Mouse (Mus musculus): Measurements from ENCODE around the gene Serpinc1.
"Not testable (repeated sequence)": the region's sequence is repeated elsewhere in the genome, so short reads cannot be mapped to it uniquely, and the experiment has no call there.

The Serpinc1 gene

DNA sequence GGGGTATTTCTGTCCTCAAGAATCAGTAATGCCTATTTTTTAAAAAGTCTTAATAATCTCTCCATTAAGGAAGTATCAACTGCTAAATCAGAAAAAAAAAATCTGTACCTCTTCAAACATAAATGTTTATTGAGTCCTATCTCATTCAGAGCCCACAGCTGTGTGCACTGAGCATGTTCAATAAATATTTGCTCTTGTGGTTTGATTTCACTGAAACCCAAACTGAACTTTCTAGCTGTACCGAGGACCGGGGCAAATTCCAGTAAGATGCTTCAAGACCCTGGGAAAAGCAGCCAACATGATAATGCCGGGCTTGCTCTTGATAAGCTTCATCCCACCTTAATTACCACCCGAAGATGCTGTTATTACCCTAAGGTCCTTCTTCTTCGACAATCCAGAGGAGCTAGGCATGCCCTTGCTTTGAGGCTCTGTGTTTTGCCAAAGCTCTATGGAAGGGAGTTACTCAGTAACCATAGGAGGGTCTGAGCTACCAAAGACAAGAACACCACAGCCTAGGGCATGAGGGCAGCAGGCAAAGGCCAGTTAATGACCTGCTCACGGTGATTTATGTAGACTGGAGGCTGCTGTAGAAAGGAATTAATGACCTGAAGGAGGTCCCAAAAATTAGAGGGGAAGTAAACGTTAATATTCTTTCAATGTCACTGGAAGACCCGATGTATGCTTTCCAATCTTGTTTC is 2.3 kb downstream of the Serpinc1 start:
- Histone ChIP-seq H3K36me3 (ENCODE audit: insufficient read depth, low read length) (no peaks in the 10 kb centered on the region), H3K4me1 (replicated peaks; ENCODE audit: low read depth, low read length) (peaks cover 6% of the 10 kb centered on the region; the same call in 1 of the 2 replicates), H3K27me3 (ENCODE audit: insufficient read depth, low read length) (no peaks in the 10 kb centered on the region), H3K4me3 (replicated peaks; ENCODE audit: low read length) (no peak overlapping the region), H3K9me3 (ENCODE audit: low read length) (no peaks in the 10 kb centered on the region)
- TF ChIP-seq CTCF (conservative IDR thresholded peaks at IDR 0.05; ENCODE audit: low read length): no peak

DNA sequence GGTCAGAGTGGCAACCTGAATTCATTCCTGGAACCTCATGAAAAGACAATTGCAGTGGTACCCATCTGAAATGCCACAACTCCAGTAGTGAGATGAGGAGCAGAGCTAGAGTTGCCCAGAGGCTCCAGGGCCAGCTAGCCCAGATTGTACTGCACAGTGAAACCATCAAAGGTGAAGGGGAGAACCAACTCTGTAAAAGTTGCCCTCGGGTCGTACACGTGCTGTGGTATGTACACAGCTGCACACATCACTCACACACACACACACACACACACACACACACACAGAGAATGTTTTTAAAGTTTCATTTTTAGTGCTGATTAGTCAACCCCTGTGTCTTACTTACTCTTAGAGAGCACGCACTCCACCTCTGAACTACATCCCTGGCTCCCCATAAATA is 3.0 kb downstream of the Serpinc1 start:
- Histone ChIP-seq H3K9me3 (ENCODE audit: low read length) (no peaks in the 10 kb centered on the region), H3K27me3 (ENCODE audit: insufficient read depth, low read length) (no peaks in the 10 kb centered on the region), H3K4me3 (replicated peaks; ENCODE audit: low read length) (no peak overlapping the region)

DNA sequence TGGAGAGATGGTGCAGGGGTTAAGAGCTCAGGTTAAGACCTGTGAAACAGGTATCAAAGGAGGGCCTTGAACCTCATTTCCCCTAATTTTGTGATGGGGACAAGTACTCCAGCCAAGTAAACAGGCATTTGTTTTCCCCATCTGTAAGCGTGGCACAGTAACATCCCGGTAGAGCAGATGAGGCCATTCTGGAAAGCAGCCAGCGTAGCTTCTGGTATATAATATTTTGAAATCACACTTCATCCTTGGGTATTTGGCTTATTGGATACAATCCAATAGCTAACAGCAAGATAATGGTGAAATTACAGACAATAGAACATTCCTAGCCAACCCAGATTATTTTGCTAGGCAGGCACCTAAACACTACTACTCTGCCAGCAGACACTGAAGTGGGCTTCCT is 4.5 kb downstream of the Serpinc1 start:
- H3K36me3 ChIP-seq (ENCODE audit: insufficient read depth, low read length): no peaks in the 10 kb centered on the region
- no peaks in the 10 kb centered on the region for H3K9me3 ChIP-seq (ENCODE audit: low read length)
- TF ChIP-seq POU5F1 (IDR thresholded peaks at IDR 0.05; ENCODE audit: borderline replicate concordance, low read length) (no peak), CTCF (conservative IDR thresholded peaks at IDR 0.05; ENCODE audit: low read length) (no peak), NANOG (IDR thresholded peaks at IDR 0.05; ENCODE audit: borderline replicate concordance, low read length) (no peak)

More for the DNA sequence above, 3.0 kb downstream of the Serpinc1 start:
- peaks cover 6% of the 10 kb centered on the region; the same call in 1 of the 2 replicates for H3K4me1 ChIP-seq (replicated peaks; ENCODE audit: low read depth, low read length)
- no peak for TF ChIP-seq CTCF (conservative IDR thresholded peaks at IDR 0.05; ENCODE audit: low read length)
- TF ChIP-seq NANOG (IDR thresholded peaks at IDR 0.05; ENCODE audit: borderline replicate concordance, low read length): no peak
- TF ChIP-seq POU5F1 (IDR thresholded peaks at IDR 0.05; ENCODE audit: borderline replicate concordance, low read length): no peak
- no peaks in the 10 kb centered on the region for H3K36me3 ChIP-seq (ENCODE audit: insufficient read depth, low read length)

DNA sequence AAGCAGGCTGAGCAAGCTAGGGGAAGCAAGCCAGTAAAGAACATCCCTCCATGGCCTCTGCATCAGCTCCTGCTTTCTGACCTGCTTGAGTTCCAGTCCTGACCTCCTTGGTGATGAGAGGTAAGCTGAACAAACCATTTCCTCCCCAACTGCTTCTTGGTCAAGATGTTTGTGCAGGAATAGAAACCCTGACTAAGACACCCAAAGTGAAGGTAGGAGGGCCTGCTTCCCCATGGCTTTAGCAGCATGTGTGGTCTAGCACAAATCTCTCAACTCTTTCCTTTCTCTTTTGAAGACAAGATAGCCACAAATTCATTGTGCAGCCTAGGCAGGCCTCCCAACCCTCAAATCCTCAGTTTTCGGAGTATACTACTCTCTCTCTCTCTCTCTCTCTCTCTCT is 6.3 kb downstream of the Serpinc1 start:
- not testable (repeated sequence) for H3K4me3 ChIP-seq (replicated peaks; ENCODE audit: low read length); H3K36me3 ChIP-seq (ENCODE audit: insufficient read depth, low read length); H3K4me1 ChIP-seq (replicated peaks; ENCODE audit: low read depth, low read length); H3K27me3 ChIP-seq (ENCODE audit: insufficient read depth, low read length); H3K9me3 ChIP-seq (ENCODE audit: low read length)

More for the DNA sequence above, 4.5 kb downstream of the Serpinc1 start:
- H3K27me3 ChIP-seq (ENCODE audit: insufficient read depth, low read length): no peaks in the 10 kb centered on the region; the same call in 1 of the 2 replicates
- no peak overlapping the region for H3K4me3 ChIP-seq (replicated peaks; ENCODE audit: low read length)
- no peaks in the 10 kb centered on the region; the same call in 1 of the 2 replicates for H3K4me1 ChIP-seq (replicated peaks; ENCODE audit: low read depth, low read length)

DNA sequence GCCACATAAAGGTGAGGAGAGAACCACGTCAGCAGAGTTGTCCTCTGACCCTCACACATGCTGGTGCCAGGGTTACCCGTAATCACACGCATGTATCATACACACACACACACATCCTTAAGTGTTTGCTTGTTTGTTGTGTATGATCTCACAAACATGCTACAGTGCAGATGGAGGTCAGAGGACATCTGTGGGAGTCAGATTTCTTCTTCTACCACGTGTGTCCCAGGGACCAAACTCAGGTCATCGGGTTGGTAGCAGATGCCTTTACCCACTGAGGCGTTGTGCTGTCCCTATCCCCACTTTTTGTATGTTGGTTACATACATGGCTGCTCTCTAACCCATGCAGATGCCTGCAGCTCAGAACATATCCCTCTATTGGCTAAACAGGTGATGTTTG is 7.1 kb downstream of the Serpinc1 start:
- Histone ChIP-seq H3K9me3 (ENCODE audit: low read length) (no peaks in the 10 kb centered on the region), H3K27me3 (ENCODE audit: insufficient read depth, low read length) (no peaks in the 10 kb centered on the region; the same call in 1 of the 2 replicates), H3K4me1 (replicated peaks; ENCODE audit: low read depth, low read length) (no peaks in the 10 kb centered on the region; the same call in 1 of the 2 replicates), H3K4me3 (replicated peaks; ENCODE audit: low read length) (no peak overlapping the region), H3K36me3 (ENCODE audit: insufficient read depth, low read length) (no peaks in the 10 kb centered on the region)
- TF ChIP-seq POU5F1 (IDR thresholded peaks at IDR 0.05; ENCODE audit: borderline replicate concordance, low read length) (no peak), NANOG (IDR thresholded peaks at IDR 0.05; ENCODE audit: borderline replicate concordance, low read length) (no peak), CTCF (conservative IDR thresholded peaks at IDR 0.05; ENCODE audit: low read length) (no peak)

DNA sequence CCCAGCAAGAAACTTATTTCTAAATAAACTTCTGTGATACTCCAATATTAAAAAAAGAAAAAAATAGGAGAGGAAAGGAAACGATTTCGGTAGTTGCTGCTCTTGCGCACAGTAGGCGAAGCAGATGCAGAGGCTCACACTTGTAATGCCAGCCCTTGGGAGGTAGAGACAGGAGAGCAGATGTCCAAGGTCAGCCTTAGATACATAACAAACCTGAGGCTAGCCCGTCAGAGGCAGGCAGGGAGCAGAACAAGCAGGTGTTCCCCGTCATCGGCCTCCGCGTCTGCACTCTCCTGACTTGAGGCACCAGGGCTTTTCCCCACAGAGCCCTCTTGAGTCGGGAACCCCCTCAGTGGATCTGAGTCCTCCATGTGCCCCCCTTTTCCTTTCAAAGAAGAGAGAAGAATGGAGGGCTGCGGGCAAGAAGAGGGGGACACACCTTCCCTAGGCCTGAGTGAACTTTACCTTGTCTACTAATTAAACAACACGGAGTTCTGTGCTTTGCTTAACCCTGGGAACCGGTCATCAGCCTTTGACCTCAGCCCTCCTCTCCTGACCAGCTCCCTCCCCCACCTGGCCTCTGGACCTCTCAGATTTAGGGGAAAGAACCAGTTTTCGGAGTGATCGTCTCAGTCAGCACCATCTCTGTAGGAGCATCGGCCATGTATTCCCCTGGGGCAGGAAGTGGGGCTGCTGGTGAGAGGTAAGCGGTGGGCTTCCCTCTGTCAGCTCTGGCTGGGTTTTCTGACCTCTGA is 8.7 kb downstream of the Serpinc1 start:
- TF ChIP-seq NANOG (IDR thresholded peaks at IDR 0.05; ENCODE audit: borderline replicate concordance, low read length) (no peak), POU5F1 (IDR thresholded peaks at IDR 0.05; ENCODE audit: borderline replicate concordance, low read length) (no peak), CTCF (conservative IDR thresholded peaks at IDR 0.05; ENCODE audit: low read length) (no peak)
- no peaks in the 10 kb centered on the region; the same call in 1 of the 2 replicates for H3K4me1 ChIP-seq (replicated peaks; ENCODE audit: low read depth, low read length)
- no peaks in the 10 kb centered on the region; the same call in 1 of the 2 replicates for H3K27me3 ChIP-seq (ENCODE audit: insufficient read depth, low read length)
- no peaks in the 10 kb centered on the region for H3K36me3 ChIP-seq (ENCODE audit: insufficient read depth, low read length)
- no peaks in the 10 kb centered on the region for H3K9me3 ChIP-seq (ENCODE audit: low read length)
- no peak overlapping the region for H3K4me3 ChIP-seq (replicated peaks; ENCODE audit: low read length)

DNA sequence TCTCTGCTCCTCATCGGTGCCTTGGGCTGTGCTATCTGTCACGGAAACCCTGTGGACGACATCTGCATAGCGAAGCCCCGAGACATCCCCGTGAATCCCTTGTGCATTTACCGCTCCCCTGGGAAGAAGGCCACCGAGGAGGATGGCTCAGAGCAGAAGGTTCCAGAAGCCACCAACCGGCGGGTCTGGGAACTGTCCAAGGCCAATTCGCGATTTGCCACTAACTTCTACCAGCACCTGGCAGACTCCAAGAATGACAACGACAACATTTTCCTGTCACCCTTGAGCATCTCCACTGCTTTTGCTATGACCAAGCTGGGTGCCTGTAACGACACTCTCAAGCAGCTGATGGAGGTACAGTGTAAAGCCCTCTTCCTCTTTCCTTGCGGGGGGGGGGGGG is 11.0 kb downstream of the Serpinc1 start:
- H3K4me3 ChIP-seq (replicated peaks; ENCODE audit: low read length): no peak overlapping the region
- H3K9me3 ChIP-seq (ENCODE audit: low read length): no peaks in the 10 kb centered on the region
- H3K4me1 ChIP-seq (replicated peaks; ENCODE audit: low read depth, low read length): peaks cover 3% of the 10 kb centered on the region
- no peak; the same call in 1 of the 2 replicates for TF ChIP-seq CTCF (conservative IDR thresholded peaks at IDR 0.05; ENCODE audit: low read length)
- no peak for TF ChIP-seq POU5F1 (IDR thresholded peaks at IDR 0.05; ENCODE audit: borderline replicate concordance, low read length)
- no peak for TF ChIP-seq NANOG (IDR thresholded peaks at IDR 0.05; ENCODE audit: borderline replicate concordance, low read length)
- H3K27me3 ChIP-seq (ENCODE audit: insufficient read depth, low read length): no peaks in the 10 kb centered on the region; the same call in 1 of the 2 replicates
- H3K36me3 ChIP-seq (ENCODE audit: insufficient read depth, low read length): no peaks in the 10 kb centered on the region

DNA sequence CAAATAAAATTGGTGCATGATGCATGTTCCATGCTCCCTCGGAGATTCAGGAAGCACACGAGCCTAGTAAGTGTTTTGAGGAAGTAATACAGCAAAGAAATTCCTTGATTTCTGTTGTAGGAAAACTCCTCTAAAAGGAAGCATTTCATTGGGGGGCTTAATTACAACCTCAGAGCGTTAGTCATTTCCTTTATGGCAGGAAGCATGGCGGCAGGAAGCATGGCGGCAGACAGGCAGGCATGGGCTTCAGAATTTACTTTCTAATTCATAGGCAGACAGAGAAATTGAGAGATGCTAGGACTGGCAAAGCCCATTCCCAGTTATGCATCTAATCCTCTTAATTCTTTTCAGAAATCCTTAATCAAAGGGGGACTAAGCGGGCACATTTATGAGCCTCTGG is 15.5 kb downstream of the Serpinc1 start:
- no peak overlapping the region for H3K4me3 ChIP-seq (replicated peaks; ENCODE audit: low read length)
- TF ChIP-seq POU5F1 (IDR thresholded peaks at IDR 0.05; ENCODE audit: borderline replicate concordance, low read length) (no peak), CTCF (conservative IDR thresholded peaks at IDR 0.05; ENCODE audit: low read length) (no peak), NANOG (IDR thresholded peaks at IDR 0.05; ENCODE audit: borderline replicate concordance, low read length) (no peak)
- H3K36me3 ChIP-seq (ENCODE audit: insufficient read depth, low read length): no peaks in the 10 kb centered on the region

More for the DNA sequence above, 15.5 kb downstream of the Serpinc1 start:
- Histone ChIP-seq H3K27me3 (ENCODE audit: insufficient read depth, low read length) (no peaks in the 10 kb centered on the region), H3K4me1 (replicated peaks; ENCODE audit: low read depth, low read length) (peaks cover 5% of the 10 kb centered on the region), H3K9me3 (ENCODE audit: low read length) (no peaks in the 10 kb centered on the region)
